Mouse (Mus musculus): Measurements from ENCODE around the gene Rab7.

- no peak for TF ChIP-seq CTCF (IDR thresholded peaks at IDR 0.05)
- no peak for TF ChIP-seq EP300 (IDR thresholded peaks at IDR 0.05)
Measured at GRCm38 (mm10) chr6:88027390-88027789, 17.7 kb downstream of the Rab7 start.
